Mouse (Mus musculus) cerebellum, adult 2 months (tissue): Measurements from ENCODE around the gene Zcchc8. TPM values are rescaled to one million over a fixed set of nuclear protein-coding genes. Genes with fewer than 3 reads are reported as not detected.

Experiments used
- DNase-seq, 2 experiments: peaks; one replicate each; pipeline ENCODE4 v3.0.0; 2021
- H3K27ac ChIP-seq: fragments of 200-500 bp; 2 replicates; pipeline ENCODE4 v1.5.1; 2012; ENCODE audit warnings: low read length, control low read depth, inconsistent platforms; ENCODE audit not compliant: insufficient read depth
- H3K27me3 ChIP-seq: fragments of 200-500 bp; 2 replicates; pipeline ENCODE4 v1.6.1; 2012; ENCODE audit warnings: inconsistent platforms, mild to moderate bottlenecking, low read length, moderate library complexity; ENCODE audit not compliant: control insufficient read depth, insufficient read depth
- H3K4me1 ChIP-seq: fragments of 200-500 bp; 2 replicates; pipeline ENCODE4 v1.6.1; 2011; ENCODE audit warnings: low read length; ENCODE audit not compliant: control insufficient read depth, insufficient read depth
- H3K4me3 ChIP-seq: fragments of 200-500 bp; replicated peaks from 2 replicates; pipeline ENCODE3; 2011; ENCODE audit warnings: mild to moderate bottlenecking, low read depth, low read length, control low read depth; ENCODE audit not compliant: insufficient read depth
- CTCF ChIP-seq: fragments of 200-500 bp; IDR thresholded peaks from 2 replicates; pipeline ENCODE4 v1.5.1; 2011; ENCODE audit warnings: low read depth, mild to moderate bottlenecking, control low read depth, low read length, moderate library complexity, borderline replicate concordance; ENCODE audit not compliant: insufficient read depth
- POLR2A ChIP-seq: fragments of 200-500 bp; IDR thresholded peaks from 2 replicates; pipeline ENCODE4 v1.6.1; 2011; ENCODE audit warnings: low read length, control low read depth, borderline replicate concordance; ENCODE audit not compliant: insufficient read depth
- whole genome bisulfite sequencing: fragments of 180-500 bp; shearing (Covaris S2); methylation state at CpG from one replicate; pipeline ENCODE4 v1.1.7; 2018; 5-methylcytosine and 5-hydroxymethylcytosine counted together
- polyA plus RNA-seq: library from polyadenylated mRNA; depleted of rRNA; stranded (reverse); fragments of >200 nt; gene quantifications from 2 replicates; pipeline ENCODE4 v1.2.3, GENCODE M21; 2012

Zcchc8 gene
- polyA plus RNA-seq, 1 experiment = 63.5 TPM

DNA sequence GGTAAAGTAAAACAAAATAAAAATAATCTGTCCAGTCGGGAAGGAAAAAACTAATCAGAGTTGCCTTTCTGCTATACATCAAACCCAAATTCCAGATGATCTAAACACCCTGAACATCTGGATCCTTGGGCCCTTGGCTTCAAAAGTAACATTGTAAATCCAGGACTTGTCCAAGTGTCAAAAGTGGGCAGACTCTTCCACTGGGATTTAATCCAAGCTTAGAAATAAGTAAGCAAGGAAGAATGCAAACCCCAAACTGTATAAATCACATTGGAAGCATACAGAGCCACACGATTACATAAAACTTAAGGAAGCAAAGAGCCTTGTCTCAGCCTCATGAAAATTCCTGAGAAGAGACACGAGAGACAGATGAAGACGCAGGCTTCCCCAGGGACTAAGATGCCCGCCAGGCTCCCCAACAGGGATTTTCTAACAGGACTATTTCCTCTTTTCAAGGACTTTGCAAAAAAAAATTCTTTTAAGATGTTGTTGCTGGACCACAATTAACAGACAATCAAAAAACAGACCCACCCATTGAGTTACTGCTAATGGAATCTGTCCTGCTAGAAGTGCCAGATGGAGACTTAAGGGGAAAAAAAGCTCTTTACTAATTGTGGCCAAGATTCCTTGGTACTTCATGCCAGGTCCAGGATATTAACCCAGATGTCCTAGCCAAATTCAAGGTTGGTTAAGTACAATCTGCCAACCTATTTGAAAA lies 41.2 kb downstream of the Zcchc8 start:
- Histone ChIP-seq H3K27me3 (no peaks in the 10 kb centered on the region), H3K4me1 (peaks cover 37% of the 10 kb centered on the region), H3K27ac (peak overlapping the region; percentile 70; the same call in 1 of the 2 replicates), H3K4me3 (peak overlapping the region; percentile 36)
- TF ChIP-seq POLR2A = no peak
- TF ChIP-seq CTCF = no peak
- 13% methylated on average over 5 of the region's 5 CpGs for WGBS
- DNase-seq = peak; percentile 55 to 87

DNA sequence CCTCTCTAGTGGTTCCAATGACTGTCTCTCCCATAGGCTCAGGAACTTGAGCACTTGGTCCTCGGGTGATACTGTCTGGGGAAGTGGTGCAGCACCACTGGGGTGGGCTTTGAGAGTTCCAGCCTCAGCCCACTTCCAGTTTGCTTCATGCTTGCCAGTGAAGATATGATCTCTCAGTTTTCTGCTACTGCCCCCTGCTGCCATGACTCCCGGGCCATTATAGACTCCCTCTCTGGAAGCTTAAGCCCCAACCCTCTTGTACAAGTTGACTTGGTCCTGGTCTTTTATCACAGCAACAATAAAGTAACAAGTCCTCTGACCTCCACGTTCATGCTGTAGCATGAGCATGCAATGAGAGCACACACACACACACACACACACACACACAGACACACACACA lies 41.8 kb downstream of the Zcchc8 start:
- Histone ChIP-seq H3K4me3 (no peak overlapping the region), H3K27ac (peak overlapping the region; percentile 70; the same call in 1 of the 2 replicates), H3K27me3 (no peaks in the 10 kb centered on the region), H3K4me1 (peaks cover 41% of the 10 kb centered on the region)
- no peak for TF ChIP-seq POLR2A
- TF ChIP-seq CTCF = no peak
- no peak for DNase-seq
- 29% methylated on average over 3 of the region's 3 CpGs for WGBS

DNA sequence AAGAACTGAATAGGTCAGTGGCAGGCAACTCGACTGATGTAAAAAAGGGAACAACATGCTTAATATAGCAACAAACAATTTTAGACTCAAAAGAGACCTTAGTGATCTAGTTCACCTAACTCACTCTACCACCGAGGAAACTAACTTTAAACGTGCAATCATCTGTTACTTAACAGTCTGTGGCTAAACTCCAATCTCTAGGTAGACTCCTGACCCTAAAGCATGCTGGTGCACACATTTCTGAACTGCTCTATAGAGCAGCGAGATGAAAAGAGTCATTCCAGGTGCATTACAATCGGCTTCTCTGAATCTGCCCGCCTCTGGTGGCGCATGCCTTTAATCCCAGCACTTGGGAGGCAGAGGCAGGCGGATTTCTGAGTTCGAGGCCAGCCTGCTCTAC lies 45.2 kb downstream of the Zcchc8 start:
- H3K27me3 ChIP-seq = no peaks in the 10 kb centered on the region
- TF ChIP-seq POLR2A = no peak
- TF ChIP-seq CTCF = no peak
- H3K4me3 ChIP-seq = no peak overlapping the region
- H3K4me1 ChIP-seq = peaks cover 38% of the 10 kb centered on the region
- DNase-seq = no peak
- H3K27ac ChIP-seq = peak overlapping the region; percentile 40; the same call in 1 of the 2 replicates
- WGBS = 54% methylated on average over 9 of the region's 9 CpGs

GRCm38 (mm10) chr5:123675221-123675620 lies 45.7 kb downstream of the Zcchc8 start:
- H3K4me1 ChIP-seq = peaks cover 36% of the 10 kb centered on the region; the same call in 1 of the 2 replicates
- H3K27me3 ChIP-seq = no peaks in the 10 kb centered on the region
- no peak overlapping the region for H3K4me3 ChIP-seq
- WGBS = 4% methylated on average over 3 of the region's 3 CpGs
- no peak overlapping the region for H3K27ac ChIP-seq
- no peak for TF ChIP-seq CTCF
- TF ChIP-seq POLR2A = no peak
- DNase-seq = no peak

DNA sequence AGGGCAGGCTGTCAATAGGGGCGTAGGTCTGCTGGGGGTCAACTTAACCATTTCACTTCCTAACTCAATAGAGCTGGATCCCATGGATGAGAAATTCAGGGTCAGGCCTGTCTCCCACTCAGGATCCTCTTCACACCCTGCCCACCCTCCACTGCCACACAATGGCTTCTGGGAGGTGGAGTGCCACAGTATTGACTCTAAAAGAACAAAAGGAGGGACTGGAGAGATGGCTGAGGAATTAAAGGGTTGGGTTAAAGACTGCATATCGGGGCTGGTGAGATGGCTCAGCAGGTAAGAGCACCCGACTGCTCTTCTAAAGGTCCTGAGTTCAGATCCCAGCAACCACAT lies 49.5 kb downstream of the Zcchc8 start:
- no peak for TF ChIP-seq CTCF
- TF ChIP-seq POLR2A = no peak
- 88% methylated on average over 3 of the region's 3 CpGs for WGBS
- Histone ChIP-seq H3K4me3 (no peak overlapping the region), H3K27me3 (no peaks in the 10 kb centered on the region), H3K4me1 (peaks cover 39% of the 10 kb centered on the region), H3K27ac (peak overlapping the region; percentile 66)
- no peak for DNase-seq

- WGBS = 16% methylated on average over 14 of the region's 14 CpGs
- Histone ChIP-seq H3K4me1 (peaks cover 40% of the 10 kb centered on the region), H3K27me3 (no peaks in the 10 kb centered on the region), H3K27ac (peak overlapping the region; percentile 66), H3K4me3 (no peak overlapping the region)
- DNase-seq = peak in 1 of 2 experiments; percentile 47
- no peak for TF ChIP-seq CTCF
- no peak for TF ChIP-seq POLR2A
Measured at GRCm38 (mm10) chr5:123670800-123671472, 50.0 kb downstream of the Zcchc8 start.

DNA sequence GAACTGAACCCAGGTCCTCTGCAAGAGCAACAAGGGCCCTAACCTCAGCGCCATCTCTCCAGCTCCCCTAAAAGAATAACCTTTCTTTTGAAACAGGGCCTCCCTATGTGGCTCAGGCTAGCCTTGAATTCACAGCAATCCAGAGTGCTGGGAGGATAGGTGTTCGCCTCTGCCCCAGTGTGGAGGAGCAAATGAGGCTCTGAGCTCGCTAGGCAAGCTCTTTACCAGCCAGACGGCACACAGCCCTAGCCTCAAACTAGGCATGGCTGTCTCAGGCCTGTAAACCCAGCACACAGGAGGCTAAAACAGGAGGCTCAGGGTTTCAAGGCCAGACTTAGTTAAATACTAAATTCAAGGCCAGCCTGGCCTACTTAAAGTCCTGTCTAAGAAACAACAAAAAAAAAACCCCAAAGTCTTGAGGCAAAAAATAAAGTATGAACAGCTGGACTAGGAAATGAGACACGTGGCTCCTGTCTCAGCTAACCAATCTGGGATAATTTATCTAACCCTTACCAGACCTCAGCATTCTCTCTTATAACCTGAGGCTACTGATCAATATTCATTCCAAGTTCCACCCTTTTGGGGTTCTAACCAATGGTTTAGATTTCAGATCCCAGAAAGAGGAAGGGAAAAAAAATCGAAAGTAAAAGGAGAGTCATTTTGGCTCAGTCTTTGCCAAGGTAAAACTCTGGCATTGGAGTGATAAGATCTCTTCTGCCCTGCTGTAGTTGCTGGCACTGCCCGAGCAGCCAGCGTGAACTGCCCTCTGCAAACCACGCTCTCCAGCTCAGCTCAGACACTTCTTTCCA lies 50.7 kb downstream of the Zcchc8 start:
- no peak for TF ChIP-seq CTCF
- TF ChIP-seq POLR2A = no peak
- 36% methylated on average over 9 of the region's 9 CpGs for WGBS
- no peaks in the 10 kb centered on the region for H3K27me3 ChIP-seq
- H3K4me3 ChIP-seq = no peak overlapping the region
- peaks cover 37% of the 10 kb centered on the region for H3K4me1 ChIP-seq
- H3K27ac ChIP-seq = peak overlapping the region; percentile 66
- DNase-seq = no peak
